Mouse (Mus musculus): Measurements from ENCODE around the gene Mfrp.

Mfrp gene

GRCm38 (mm10) chr9:44101490-44101889 is at the start of gene Mfrp:
Mfrp (plus strand) TSS chr9:44101729.
- peak; percentile 29 for DNase-seq

DNA sequence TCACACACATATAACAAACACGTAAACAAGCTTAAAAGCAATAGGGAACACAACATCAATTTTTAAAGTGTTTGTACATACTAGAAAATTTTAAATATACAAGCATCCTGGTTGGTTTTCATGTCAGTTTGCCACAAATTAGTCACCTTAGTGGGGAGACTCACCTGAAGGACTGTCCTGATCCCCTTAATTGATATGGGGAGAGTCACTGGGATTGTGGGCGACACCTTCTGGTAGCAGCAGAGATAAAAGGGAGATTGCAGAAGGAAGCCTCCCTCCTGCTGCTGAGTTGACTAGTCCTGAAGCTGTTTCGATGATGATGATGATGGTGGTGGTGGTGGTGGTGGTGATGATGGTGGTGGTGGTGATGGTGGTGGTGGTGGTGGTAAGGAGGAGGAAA is 48.7 kb upstream of the Mfrp start:
- no peak for DNase-seq

DNA sequence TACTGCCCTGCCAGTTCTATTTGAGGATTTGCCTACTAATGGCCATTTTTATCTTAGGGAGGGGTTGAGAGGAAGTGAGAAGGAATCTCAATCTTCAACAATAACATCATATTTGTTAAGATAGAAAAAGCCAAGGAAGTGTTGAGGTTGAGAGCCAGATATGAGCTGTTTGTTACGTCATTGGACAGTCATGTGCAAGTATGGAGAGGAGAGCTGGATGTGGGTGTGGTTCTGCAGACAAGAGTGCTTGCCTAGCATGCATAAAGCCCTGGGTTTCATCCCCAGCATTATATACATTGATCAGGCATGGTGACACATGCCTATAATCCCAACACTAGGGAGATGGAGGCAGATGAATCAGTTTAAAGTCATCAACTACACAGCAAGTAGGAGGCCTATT is 47.6 kb upstream of the Mfrp start:
- no peak for DNase-seq

DNA sequence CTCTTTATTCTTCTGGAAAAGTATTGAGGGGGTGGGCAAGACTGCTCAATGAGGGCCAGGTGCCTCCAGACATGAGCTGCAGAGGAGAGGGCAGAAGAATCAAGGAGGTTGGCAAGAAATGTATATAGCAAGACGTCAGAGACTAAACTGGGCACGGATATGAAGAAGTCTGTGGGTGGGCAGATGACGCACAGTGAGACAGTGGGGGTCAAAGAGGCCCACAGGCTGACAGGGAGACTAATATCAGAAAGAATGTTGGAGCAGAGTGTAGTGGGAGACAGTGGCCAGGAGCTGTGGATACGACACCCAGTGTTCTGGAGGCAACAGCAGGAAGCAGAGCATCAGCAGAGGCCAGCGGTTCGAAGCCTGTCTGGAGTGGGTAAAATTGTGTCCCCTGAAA is 42.9 kb upstream of the Mfrp start:
- DNase-seq, result no peak

DNA sequence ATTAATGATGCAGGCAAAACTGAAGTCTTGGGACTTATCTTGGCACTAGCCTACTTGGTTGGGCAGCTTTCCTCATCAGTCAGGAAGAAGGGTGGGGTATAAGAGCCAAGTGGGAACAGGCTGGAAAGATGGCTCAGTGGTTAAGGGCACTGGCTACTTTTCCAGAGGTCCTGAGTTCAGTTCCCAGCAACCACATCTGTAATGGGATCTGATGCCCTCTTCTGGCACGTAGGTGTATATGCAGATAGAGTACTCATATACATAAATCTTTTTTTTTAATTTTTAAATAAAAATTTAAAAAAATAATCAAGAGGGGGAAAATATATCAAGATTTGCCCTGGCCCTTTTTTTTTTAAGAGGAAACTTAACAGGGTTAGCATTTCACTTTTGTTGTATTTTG is 36.4 kb upstream of the Mfrp start:
- DNase-seq, result no peak

- DNase-seq, result peak; percentile 99
Measured at GRCm38 (mm10) chr9:44066785-44067225, 34.7 kb upstream of the Mfrp start, which contains the start of gene Usp2. Usp2 (plus strand) TSS chr9:44067021.

DNA sequence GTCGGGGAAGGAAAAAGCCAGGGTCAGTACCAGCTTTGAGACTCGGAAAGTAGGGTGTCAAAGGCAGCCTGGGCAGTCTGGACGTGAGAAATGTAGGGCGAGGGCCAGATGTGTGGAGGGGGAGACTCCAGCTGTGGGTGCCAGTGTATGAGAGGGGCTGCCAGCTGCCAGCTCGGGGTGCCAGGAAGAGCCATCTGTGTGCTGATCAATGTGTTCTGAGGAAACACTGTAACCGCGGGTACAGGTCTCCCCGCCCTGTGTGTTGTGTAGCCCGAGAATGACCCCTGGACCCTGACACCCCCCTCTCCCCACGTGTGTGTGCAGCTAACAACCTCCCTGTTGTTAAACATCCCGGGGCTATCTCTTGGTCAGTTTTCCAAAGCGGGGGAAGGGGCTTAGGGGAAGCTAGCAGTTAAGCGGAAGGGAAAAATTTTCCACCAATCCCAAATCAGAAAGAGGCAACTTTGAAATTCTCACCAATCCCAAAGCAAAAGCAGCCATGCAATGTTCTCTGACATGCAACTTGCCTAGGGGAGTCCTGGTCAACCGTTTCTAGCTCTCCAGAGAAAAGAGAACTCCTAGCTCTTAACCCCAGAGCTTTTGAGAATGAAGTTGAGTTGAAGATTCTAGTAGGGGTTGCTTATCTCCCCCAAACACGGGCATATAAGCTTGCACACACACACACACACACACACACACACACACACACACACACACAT is 34.1 kb upstream of the Mfrp start:
- DNase-seq, result no peak

GRCm38 (mm10) chr9:44067960-44068330 is 33.6 kb upstream of the Mfrp start:
- no peak for DNase-seq

GRCm38 (mm10) chr9:44069252-44069651 is 32.3 kb upstream of the Mfrp start:
- DNase-seq, result no peak

- DNase-seq, result no peak
Measured at GRCm38 (mm10) chr9:44070113-44070843, 31.3 kb upstream of the Mfrp start.

DNA sequence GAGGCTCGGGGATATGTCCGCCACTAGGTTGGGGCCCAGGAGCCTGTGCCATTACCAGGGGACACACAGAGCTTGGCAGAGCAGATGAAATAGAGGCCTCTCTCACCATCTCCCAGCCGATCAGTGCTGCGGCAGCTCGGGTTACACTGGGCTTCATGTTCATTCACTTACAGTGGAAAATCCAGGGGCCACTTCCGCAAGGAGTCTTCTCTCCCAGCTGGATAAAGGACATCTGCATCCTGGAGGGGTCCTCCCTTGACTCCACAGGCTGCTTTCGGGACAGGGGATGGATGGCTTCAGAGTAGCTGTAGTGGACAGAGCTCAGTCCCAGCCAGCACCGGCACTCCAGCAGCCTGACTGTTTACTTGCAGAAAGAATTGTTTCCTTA is 30.7 kb upstream of the Mfrp start:
- DNase-seq, result no peak

DNA sequence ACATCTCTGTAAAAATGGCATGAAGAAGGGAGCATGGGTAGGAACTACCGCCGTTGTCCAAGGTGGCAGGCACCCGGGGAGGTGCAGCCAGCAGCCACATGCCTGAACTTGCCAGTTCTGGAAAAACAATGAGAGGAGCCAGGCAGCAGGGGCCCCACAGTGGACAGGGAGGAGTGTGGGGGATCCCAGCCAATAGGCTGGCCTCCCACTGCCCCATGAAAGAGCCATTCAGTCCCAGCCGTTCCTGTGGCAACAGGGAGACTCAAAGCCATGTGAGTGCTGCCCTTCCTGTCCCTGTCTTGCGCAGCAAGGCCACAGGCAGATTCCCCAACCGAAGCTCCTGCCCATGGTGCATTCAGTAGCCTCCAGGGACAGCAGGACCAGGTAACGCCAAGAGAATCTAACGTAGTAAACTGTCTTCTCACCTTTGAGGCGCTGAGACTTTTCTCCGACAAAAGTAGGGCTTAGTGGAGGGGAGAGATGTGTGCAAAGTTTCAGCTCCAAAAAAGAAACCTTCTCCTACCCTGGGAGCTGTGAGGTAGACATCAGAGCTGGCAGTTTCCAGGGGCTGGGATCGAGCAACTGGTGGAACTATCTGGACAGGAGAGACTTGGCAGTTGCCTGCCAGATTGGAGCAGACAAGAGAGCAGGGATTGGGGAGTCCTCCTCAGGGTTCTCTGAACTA is 29.5 kb upstream of the Mfrp start:
- peak; percentile 83 for DNase-seq

GRCm38 (mm10) chr9:44072599-44072915 is 29.0 kb upstream of the Mfrp start:
- peak; percentile 67 for DNase-seq

- DNase-seq, result no peak
Measured at GRCm38 (mm10) chr9:44073115-44073514, 28.4 kb upstream of the Mfrp start.

DNA sequence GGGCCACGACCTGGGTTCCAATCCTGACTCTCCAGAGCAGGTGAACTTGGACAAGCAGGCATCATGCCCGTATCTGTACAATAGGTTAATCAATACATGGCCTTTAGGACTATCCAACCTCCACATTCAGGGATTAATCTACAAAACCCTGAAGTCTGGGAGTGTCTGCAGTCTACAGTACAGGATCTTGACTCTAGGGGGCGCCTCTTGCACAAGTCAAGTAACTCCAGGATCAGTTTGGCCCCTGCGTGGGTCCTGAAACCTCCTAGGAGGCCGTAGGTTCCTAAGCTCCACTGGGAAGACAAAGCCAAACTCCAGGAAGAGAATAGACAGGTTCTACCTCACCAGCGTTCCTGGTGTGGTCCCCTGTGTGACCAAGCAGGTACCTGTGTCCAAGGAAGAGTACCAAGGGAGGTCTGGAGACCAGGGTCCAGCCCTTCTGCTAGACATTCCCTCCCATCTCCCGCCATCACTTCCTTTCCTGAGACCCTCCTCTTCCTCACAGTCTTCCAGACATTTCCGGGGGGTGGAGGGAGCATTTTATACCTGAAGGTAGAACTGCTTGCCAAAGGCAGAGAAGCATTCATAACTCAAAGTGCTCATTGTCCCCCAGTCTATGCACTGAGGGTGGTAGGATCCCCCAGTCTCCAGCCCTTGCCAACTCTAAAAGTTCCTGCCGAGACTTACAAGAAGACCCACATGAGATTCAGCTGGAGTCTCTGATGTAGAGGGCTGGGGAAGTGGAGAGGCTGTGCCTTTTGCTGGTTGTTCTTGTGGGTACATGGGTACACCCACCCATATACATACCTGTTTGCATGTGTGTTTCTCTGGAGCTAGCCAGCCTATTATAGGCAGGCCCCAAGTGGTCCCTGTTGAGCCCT is 26.9 kb upstream of the Mfrp start:
- DNase-seq, result no peak

GRCm38 (mm10) chr9:44075276-44075995 is 26.1 kb upstream of the Mfrp start:
- DNase-seq, result no peak

GRCm38 (mm10) chr9:44075996-44076763 is 25.3 kb upstream of the Mfrp start:
- no peak for DNase-seq

DNA sequence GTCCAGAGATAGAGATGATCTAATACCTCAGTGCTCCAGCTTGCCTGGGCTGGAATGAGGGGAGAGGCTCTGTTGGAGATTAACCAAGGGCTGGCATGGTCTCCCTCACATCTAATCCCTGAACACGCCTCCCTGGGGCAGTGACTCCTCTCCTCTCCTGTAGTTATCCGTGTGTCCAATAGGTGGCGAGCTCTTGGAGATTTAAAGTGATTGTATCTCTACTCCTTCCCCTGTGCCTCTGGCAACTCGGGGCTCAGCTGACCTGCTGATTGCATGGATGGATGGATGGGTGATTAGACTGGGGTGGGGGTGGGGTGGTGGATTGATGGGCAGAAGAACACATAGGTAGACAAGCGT is 24.8 kb upstream of the Mfrp start:
- peak; percentile 76 for DNase-seq

DNA sequence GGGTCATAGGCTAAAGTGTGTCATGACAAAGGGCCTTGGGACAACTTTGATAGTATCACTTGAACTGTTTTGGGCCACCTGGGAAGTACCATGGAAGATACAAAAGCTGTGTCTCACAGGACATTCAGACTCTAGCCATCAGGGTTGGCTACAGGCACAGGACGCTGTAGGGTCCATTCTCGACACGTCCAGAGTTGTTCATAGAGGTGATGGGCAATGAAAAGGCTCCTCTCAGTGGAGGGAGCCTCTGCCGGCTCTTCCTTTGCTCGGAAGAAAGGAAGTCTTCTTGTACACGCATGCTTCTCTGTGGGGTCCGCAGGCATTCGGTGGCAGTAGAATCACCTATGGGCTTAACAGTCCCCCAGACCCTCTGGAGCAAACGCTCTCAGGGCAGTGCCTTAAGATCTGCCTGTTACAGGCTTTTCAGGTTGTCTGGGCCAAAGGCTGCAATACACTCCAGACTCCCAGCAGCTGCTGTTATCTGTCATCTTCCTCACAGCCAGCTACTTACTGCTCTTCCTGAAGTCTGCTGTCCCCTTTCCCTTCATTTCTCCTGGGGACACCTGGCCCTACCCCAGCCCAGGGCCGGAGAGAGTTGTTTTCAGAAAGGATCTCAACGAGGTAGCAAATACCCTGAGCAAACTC is 24.1 kb upstream of the Mfrp start:
- DNase-seq, result no peak

- DNase-seq, result no peak
Measured at GRCm38 (mm10) chr9:44078136-44078797, 23.3 kb upstream of the Mfrp start.
